Mouse (Mus musculus): ENCODE data around the gene Ryr3.

DNA sequence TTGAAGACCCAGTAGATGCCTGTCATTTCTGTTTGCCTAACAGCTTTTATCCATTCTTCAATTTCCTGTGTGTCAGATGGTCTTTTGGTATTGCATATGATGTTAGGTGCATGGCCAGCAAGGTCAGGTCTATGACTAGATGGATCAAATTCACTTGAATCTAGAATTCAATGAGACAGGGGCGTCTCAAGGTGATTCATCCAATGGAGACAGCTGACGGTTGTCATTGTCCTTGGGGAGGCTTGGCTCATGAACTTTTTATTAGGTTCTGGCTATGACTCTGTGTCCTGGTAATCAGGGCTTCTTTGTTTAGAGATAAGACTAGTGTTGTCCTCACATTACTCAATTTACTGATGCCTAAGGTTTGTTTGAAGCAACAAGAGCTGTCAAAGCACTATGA is 454.9 kb downstream of the Ryr3 start:
- TF ChIP-seq TAL1 (conservative IDR thresholded peaks at IDR 0.05; ENCODE audit: low read depth, low read length) (no peak), CTCF (IDR thresholded peaks at IDR 0.05; ENCODE audit: low read depth, low read length) (no peak)

All from G1E (cell line).